10 mouse cellular contexts compared by ENCODE assay signal in genomic region chr3:145365227-145365626, GRCm38 (mm10).
DNase-seq lines count a peak whose midpoint lies in the region; ATAC-seq and TF ChIP-seq lines count a peak whose summit lies in the region.
"Had no signal": no experiment of that assay in that cellular context is flagged by ENCODE, and none has a peak within 500 bp of the region (broad histone marks: within the 10 kb centered on the region; RNA-seq: fewer than 3 reads in every experiment).

No protein-coding gene starts in this region.

- ATAC-seq in intestine, postnatal 0 days, result no peak
- ATAC-seq in intestine, embryonic 15.5 days, result no peak
- ATAC-seq in midbrain, embryonic 14.5 days (ENCODE audit: low FRiP score, low TSS enrichment), result no peak

- H3K9me3 ChIP-seq in intestine, postnatal 0 days (ENCODE audit: control insufficient read depth), result no peaks in the 10 kb centered on the region
- no peaks in the 10 kb centered on the region for H3K9me3 ChIP-seq in intestine, embryonic 15.5 days
- no peaks in the 10 kb centered on the region for H3K9me3 ChIP-seq in midbrain, embryonic 14.5 days (ENCODE audit: control insufficient read depth, low read length)
- H3K9me3 ChIP-seq in midbrain, embryonic 10.5 days (replicated peaks), result no peaks in the 10 kb centered on the region
- H3K9me3 ChIP-seq: lung, embryonic 15.5 days had no signal

- peak; percentile 25 to 35 for DNase-seq in cerebellum, postnatal 10 days
- no peak for DNase-seq in cerebellum, postnatal 4 days (ENCODE audit: low spot score in 2 of 2)
- DNase-seq in midbrain, embryonic 14.5 days, result peak; percentile 35
- DNase-seq in midbrain, embryonic 10.5 days (ENCODE audit: low spot score), result no peak
- peak; percentile 34 for DNase-seq in retina, postnatal 1 day
- no peak for DNase-seq in thymus, postnatal 14 days
- DNase-seq: left cerebral cortex, postnatal 4 days had no signal

- 36% methylated on average over 3 of the region's 3 CpGs for WGBS in intestine, postnatal 0 days
- 30% methylated on average over 3 of the region's 3 CpGs for WGBS in intestine, embryonic 15.5 days
- 53% methylated on average over 3 of the region's 3 CpGs for WGBS in midbrain, embryonic 14.5 days
- 52% methylated on average over 3 of the region's 3 CpGs for WGBS in midbrain, embryonic 10.5 days

- H3K9ac ChIP-seq in intestine, postnatal 0 days (ENCODE audit: low read depth, low read length), result no peak overlapping the region
- no peak overlapping the region for H3K9ac ChIP-seq in intestine, embryonic 15.5 days
- no peak overlapping the region for H3K9ac ChIP-seq in midbrain, embryonic 14.5 days (replicated peaks; ENCODE audit: low read length)
- H3K9ac ChIP-seq: lung, embryonic 15.5 days had no signal

- H3K4me1 ChIP-seq in intestine, postnatal 0 days (replicated peaks; ENCODE audit: control insufficient read depth, insufficient read depth, low read length), result no peaks in the 10 kb centered on the region
- no peaks in the 10 kb centered on the region for H3K4me1 ChIP-seq in intestine, embryonic 15.5 days (replicated peaks)
- no peaks in the 10 kb centered on the region for H3K4me1 ChIP-seq in midbrain, embryonic 14.5 days (ENCODE audit: control insufficient read depth, insufficient read depth, low read length)
- H3K4me1 ChIP-seq in midbrain, embryonic 10.5 days, result no peaks in the 10 kb centered on the region
- H3K4me1 ChIP-seq: lung, embryonic 15.5 days had no signal

- TF ChIP-seq CTCF in intestine, postnatal 0 days (IDR thresholded peaks at IDR 0.05; ENCODE audit: low read depth), result peak; percentile 47; the same call in 1 of the 2 replicates

- no peaks in the 10 kb centered on the region for H3K36me3 ChIP-seq in intestine, postnatal 0 days (ENCODE audit: control insufficient read depth, insufficient read depth)
- no peaks in the 10 kb centered on the region for H3K36me3 ChIP-seq in intestine, embryonic 15.5 days
- H3K36me3 ChIP-seq in midbrain, embryonic 14.5 days (ENCODE audit: control insufficient read depth, insufficient read depth, low read length), result no peaks in the 10 kb centered on the region
- H3K36me3 ChIP-seq in midbrain, embryonic 10.5 days, result no peaks in the 10 kb centered on the region
- H3K36me3 ChIP-seq: lung, embryonic 15.5 days had no signal

- H3K27ac ChIP-seq in intestine, postnatal 0 days (ENCODE audit: low read depth, low read length), result no peak overlapping the region
- H3K27ac ChIP-seq in intestine, embryonic 15.5 days, result no peak overlapping the region
- H3K27ac ChIP-seq in midbrain, embryonic 14.5 days (replicated peaks; ENCODE audit: low read depth, low read length), result no peak overlapping the region
- H3K27ac ChIP-seq in midbrain, embryonic 10.5 days (replicated peaks), result no peak overlapping the region
- H3K27ac ChIP-seq: lung, embryonic 15.5 days had no signal

- no peak overlapping the region for H3K4me3 ChIP-seq in intestine, postnatal 0 days (ENCODE audit: low read depth, low read length)
- H3K4me3 ChIP-seq in intestine, embryonic 15.5 days (replicated peaks), result no peak overlapping the region
- no peak overlapping the region for H3K4me3 ChIP-seq in midbrain, embryonic 14.5 days (replicated peaks; ENCODE audit: low read depth, low read length)
- H3K4me3 ChIP-seq in midbrain, embryonic 10.5 days, result no peak overlapping the region
- H3K4me3 ChIP-seq: lung, embryonic 15.5 days had no signal

- no peak overlapping the region for H3K4me2 ChIP-seq in intestine, postnatal 0 days (replicated peaks; ENCODE audit: low read depth)
- no peak overlapping the region for H3K4me2 ChIP-seq in intestine, embryonic 15.5 days (replicated peaks)
- no peak overlapping the region for H3K4me2 ChIP-seq in midbrain, embryonic 14.5 days (ENCODE audit: low read length)
- H3K4me2 ChIP-seq: lung, embryonic 15.5 days had no signal

- H3K27me3 ChIP-seq in intestine, postnatal 0 days (replicated peaks; ENCODE audit: control insufficient read depth, insufficient read depth, low read length), result no peaks in the 10 kb centered on the region
- no peaks in the 10 kb centered on the region for H3K27me3 ChIP-seq in intestine, embryonic 15.5 days (replicated peaks)
- no peaks in the 10 kb centered on the region for H3K27me3 ChIP-seq in midbrain, embryonic 14.5 days (ENCODE audit: control insufficient read depth, insufficient read depth, low read length)
- no peaks in the 10 kb centered on the region for H3K27me3 ChIP-seq in midbrain, embryonic 10.5 days (ENCODE audit: low read depth, poor library complexity, severe bottlenecking)
- H3K27me3 ChIP-seq: lung, embryonic 15.5 days had no signal

Comparison
In these comparisons a context has a peak if more than half of its experiments do, and no peak if none do; other contexts are left out.
1. DNase-seq: peak in cerebellum, postnatal 10 days (2 of 2), midbrain, embryonic 14.5 days (single experiment) and retina, postnatal 1 day (single experiment); none in cerebellum, postnatal 4 days (0 of 2), midbrain, embryonic 10.5 days (single experiment) and thymus, postnatal 14 days (single experiment).